Mouse (Mus musculus): ENCODE measurements around the gene Odc1. TPM values are rescaled to one million over a fixed set of nuclear protein-coding genes. Genes with fewer than 3 reads are reported as not detected.

Odc1 gene
- 3,420 TPM for polyA plus RNA-seq (2017; shearing (Covaris generic))

DNA sequence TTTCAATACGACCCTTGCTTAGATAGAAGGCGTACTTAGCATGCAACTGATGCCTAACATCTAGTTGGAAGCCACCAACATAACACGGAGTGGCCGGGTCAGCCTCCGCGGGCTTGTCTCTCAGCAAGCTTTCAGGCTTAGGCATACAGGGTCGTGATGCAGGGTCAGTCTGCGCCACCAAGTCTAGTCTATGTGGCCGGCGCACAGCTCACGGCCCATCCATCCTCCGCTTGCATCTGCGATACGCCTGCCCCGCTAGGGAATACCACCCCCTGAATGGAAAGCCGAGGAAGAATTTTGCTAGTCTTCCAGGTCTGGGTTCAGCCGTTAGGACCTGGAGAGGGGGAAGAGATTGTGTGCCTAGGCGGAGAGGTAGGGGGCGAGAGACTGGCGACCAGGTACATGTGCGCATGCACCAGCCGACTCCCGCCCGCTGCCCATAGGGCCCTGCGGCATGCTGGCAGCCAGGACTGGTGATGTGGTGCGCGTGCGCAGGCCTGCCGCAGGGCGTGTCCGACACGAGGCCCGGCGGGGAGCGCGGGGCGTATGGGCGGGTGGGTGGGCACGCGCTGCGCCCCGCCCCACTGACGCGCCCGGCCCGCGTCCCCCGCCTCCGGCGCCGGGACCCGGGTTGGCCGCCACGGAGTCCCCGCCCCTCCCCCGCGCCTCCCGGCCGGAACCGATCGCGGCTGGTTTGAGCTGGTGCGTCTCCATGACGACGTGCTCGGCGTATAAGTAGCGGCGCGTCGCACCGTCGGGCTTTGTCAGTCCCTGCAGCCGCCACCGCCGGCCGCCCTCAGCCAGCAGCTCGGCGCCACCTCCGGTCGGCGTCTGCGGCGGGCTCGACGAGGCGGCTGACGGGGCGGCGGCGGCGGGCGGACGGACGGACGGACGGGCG, at the start of gene Odc1:
Gene Odc1, plus strand, starts transcription at position 586 of the 898 bp plus-strand sequence.

Other genes with a start within 250 kb of the Odc1 start
- 1.3 TPM for gene Atp6v1c2, start 215.4 kb upstream of the Odc1 start, polyA plus RNA-seq (2017; shearing (Covaris generic))
- 39.9 TPM for gene Nol10, start 196.3 kb upstream of the Odc1 start, polyA plus RNA-seq (2017; shearing (Covaris generic))
- 117 TPM for gene Hpcal1, start 146.1 kb downstream of the Odc1 start, polyA plus RNA-seq (2017; shearing (Covaris generic))

All from effector memory CD4-positive, alpha-beta T cell, adult 7 months (primary cell).